Mouse (Mus musculus): ENCODE results near the gene Lhx3. TPM values are rescaled to one million over a fixed set of nuclear protein-coding genes. Genes with fewer than 3 reads are reported as not detected.

The Lhx3 gene
- polyA plus RNA-seq, 1 experiment from 2014 or later, result 0.29 TPM

DNA sequence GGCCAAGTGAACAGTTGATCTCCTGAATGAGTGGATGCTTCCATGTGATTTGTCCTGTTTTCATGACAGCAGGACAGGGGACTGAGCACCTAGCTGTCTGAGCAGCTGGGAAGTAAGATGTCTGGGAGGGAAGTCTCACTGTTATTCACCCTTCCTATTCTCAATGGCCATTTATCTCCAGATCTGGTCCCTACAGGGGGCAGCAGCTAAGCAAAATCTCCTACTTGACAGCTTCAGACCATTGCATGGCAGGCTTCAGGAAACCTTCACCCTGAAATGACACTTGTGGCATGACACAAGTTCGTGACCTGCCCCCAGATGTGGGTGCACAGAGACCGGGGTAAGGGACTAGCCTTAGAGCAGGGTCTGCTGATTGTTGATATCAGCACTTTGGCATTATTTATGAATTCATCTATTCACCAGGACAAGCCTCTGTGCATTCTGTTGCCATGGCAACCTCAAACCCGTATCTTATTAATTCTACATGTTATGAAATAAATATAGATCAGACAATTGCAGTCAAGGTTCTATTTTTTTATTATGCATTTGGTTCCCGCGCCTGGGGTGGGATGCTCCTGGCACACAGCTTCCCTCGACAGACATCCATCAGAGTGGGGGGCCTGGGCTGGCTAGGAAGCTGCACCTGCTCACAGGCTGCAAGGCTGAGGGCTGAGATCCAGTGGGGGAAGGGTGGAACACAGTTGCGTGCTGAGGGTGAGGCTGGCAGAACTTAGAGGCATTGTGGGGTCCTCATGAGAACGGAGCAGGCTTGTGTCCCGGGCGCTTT, 51.7 kb downstream of the Lhx3 start:
- no peaks in the 10 kb centered on the region for H3K27me3 ChIP-seq (ENCODE audit: poor library complexity, severe bottlenecking)
- H3K4me1 ChIP-seq, result peaks cover 10% of the 10 kb centered on the region; the same call in 1 of the 2 replicates
- 79% methylated on average over 10 of the region's 10 CpGs for WGBS
- no peak overlapping the region for H3K27ac ChIP-seq
- no peak overlapping the region for H3K4me3 ChIP-seq
- no peak for DNase-seq (ENCODE audit: extremely low spot score, low spot score)
- H3K9me3 ChIP-seq, result no peaks in the 10 kb centered on the region
- no peaks in the 10 kb centered on the region for H3K36me3 ChIP-seq (replicated peaks)

DNA sequence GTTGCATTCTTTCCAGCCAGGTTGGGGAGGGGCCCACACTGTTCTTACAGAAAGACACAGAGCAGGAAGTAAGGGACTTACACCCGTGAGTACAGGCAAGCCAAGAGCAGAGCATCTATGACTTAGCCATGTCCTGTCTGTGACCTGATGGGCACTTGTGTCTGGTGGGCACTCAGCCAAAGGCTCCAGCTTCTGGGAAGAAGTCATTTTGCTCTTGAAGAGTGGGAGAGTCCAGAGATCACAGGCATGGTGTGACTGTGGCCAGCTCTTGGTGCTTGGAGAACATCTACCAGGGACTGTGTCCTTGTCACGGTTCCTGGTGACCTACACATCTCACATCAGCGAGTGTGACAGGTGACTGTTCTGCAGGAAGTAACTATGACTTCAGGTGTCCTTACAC, 52.4 kb downstream of the Lhx3 start:
- WGBS, result 73% methylated on average over 3 of the region's 3 CpGs
- DNase-seq (ENCODE audit: extremely low spot score, low spot score), result no peak
- H3K4me1 ChIP-seq, result peaks cover 10% of the 10 kb centered on the region; the same call in 1 of the 2 replicates
- H3K27ac ChIP-seq, result no peak overlapping the region
- no peak overlapping the region for H3K4me3 ChIP-seq
- H3K9me3 ChIP-seq, result no peaks in the 10 kb centered on the region
- H3K27me3 ChIP-seq (ENCODE audit: poor library complexity, severe bottlenecking), result no peaks in the 10 kb centered on the region
- no peaks in the 10 kb centered on the region for H3K36me3 ChIP-seq (replicated peaks)

DNA sequence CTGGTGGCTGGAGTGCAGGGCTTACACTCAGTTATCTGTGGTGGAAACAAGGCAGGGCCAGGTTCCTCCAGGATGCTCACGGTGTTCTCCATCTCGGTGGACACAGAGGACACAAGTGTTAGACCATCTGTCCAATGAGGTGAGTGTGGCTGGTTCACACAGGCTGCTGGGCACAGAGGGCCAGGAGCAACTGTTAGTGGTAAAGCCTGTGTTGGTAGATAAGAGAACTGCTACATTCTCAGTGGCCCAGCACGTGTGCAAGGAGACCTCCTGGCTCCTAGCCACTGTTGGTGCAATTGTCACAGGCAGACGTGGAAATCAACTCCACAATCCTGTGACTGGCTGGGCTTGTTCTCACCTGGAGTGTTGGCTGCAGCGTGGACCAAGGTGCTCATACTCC, 53.5 kb downstream of the Lhx3 start:
- Histone ChIP-seq H3K4me3 (no peak overlapping the region), H3K36me3 (replicated peaks) (no peaks in the 10 kb centered on the region), H3K27me3 (ENCODE audit: poor library complexity, severe bottlenecking) (no peaks in the 10 kb centered on the region), H3K4me1 (peaks cover 10% of the 10 kb centered on the region; the same call in 1 of the 2 replicates), H3K27ac (no peak overlapping the region), H3K9me3 (no peaks in the 10 kb centered on the region)
- 82% methylated on average over 5 of the region's 5 CpGs for WGBS
- no peak for DNase-seq (ENCODE audit: extremely low spot score, low spot score)

DNA sequence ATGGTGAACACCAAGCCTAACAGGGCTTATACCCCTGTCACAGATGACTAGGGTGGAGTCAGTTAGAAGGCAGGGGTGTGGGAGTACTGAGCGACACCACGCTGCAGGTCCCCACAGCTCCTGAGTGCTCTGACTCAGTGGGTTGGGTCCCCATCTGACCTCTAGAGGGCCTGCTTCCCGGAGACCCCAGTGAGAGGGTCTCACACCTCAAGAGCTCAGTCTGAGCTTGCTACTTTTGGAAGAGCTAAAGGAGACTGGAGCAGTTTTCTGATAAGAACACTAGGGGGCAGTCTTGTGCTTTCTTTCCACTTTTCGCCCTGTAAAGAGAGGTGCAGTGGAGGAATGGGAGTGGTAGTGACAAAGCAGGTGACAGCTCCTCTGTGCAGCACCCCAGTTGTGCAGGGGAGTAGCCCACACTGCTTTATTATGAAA, 54.2 kb downstream of the Lhx3 start:
- Histone ChIP-seq H3K9me3 (no peaks in the 10 kb centered on the region), H3K27me3 (ENCODE audit: poor library complexity, severe bottlenecking) (no peaks in the 10 kb centered on the region), H3K36me3 (replicated peaks) (no peaks in the 10 kb centered on the region), H3K27ac (no peak overlapping the region), H3K4me1 (peaks cover 10% of the 10 kb centered on the region; the same call in 1 of the 2 replicates), H3K4me3 (no peak overlapping the region)
- no peak for DNase-seq (ENCODE audit: extremely low spot score, low spot score)
- WGBS, result 7% methylated on average over 4 of the region's 4 CpGs

GRCm38 (mm10) chr2:26153295-26153694, 54.8 kb downstream of the Lhx3 start:
- Histone ChIP-seq H3K4me3 (no peak overlapping the region), H3K27ac (no peak overlapping the region), H3K36me3 (replicated peaks) (no peaks in the 10 kb centered on the region), H3K9me3 (no peaks in the 10 kb centered on the region), H3K4me1 (peaks cover 10% of the 10 kb centered on the region; the same call in 1 of the 2 replicates), H3K27me3 (ENCODE audit: poor library complexity, severe bottlenecking) (no peaks in the 10 kb centered on the region)
- WGBS, result 37% methylated on average over 4 of the region's 4 CpGs
- peak; percentile 46 for DNase-seq (ENCODE audit: extremely low spot score, low spot score)

Other genes starting within 250 kb of the Lhx3 start
- gene Camsap1, start 225.0 kb downstream of the Lhx3 start, polyA plus RNA-seq (2016; fragmentation: Nextera tagmentation; extraction: Ambion mirVana), result 24.5 and 28.9 TPM in 2 replicates
- gene Ubac1, start 186.5 kb downstream of the Lhx3 start, polyA plus RNA-seq (2016; fragmentation: Nextera tagmentation; extraction: Ambion mirVana), result 85.3 and 86.2 TPM in 2 replicates
- 4.9 and 5.8 TPM in 2 replicates for gene Nacc2, start 85.1 kb downstream of the Lhx3 start, polyA plus RNA-seq (2016; fragmentation: Nextera tagmentation; extraction: Ambion mirVana)
- gene Qsox2, start 29.2 kb upstream of the Lhx3 start, polyA plus RNA-seq (2016; fragmentation: Nextera tagmentation; extraction: Ambion mirVana), result 19.8 and 21.1 TPM in 2 replicates
- gene Ccdc187, start 86.3 kb upstream of the Lhx3 start, polyA plus RNA-seq (2016; fragmentation: Nextera tagmentation; extraction: Ambion mirVana), result 0.05 and 0.07 TPM in 2 replicates
- gene Gpsm1, start 107.2 kb upstream of the Lhx3 start, polyA plus RNA-seq (2016; fragmentation: Nextera tagmentation; extraction: Ambion mirVana), result 77.9 and 78.0 TPM in 2 replicates
- 33.8 and 37.2 TPM in 2 replicates for gene Dnlz, start 143.8 kb upstream of the Lhx3 start, polyA plus RNA-seq (2016; fragmentation: Nextera tagmentation; extraction: Ambion mirVana)
- 1.00 and 1.2 TPM in 2 replicates for gene Card9, start 152.6 kb upstream of the Lhx3 start, polyA plus RNA-seq (2016; fragmentation: Nextera tagmentation; extraction: Ambion mirVana)
- gene Snapc4, start 172.4 kb upstream of the Lhx3 start, polyA plus RNA-seq (2016; fragmentation: Nextera tagmentation; extraction: Ambion mirVana), result 37.8 and 38.9 TPM in 2 replicates
- 127 and 128 TPM in 2 replicates for gene Entr1, start 181.0 kb upstream of the Lhx3 start, polyA plus RNA-seq (2016; fragmentation: Nextera tagmentation; extraction: Ambion mirVana)
- gene Pmpca, start 181.1 kb upstream of the Lhx3 start, polyA plus RNA-seq (2016; fragmentation: Nextera tagmentation; extraction: Ambion mirVana), result 151 and 156 TPM in 2 replicates
- 24.6 and 25.5 TPM in 2 replicates for gene Inpp5e, start 200.9 kb upstream of the Lhx3 start, polyA plus RNA-seq (2016; fragmentation: Nextera tagmentation; extraction: Ambion mirVana)
- gene Sec16a, start 236.9 kb upstream of the Lhx3 start, polyA plus RNA-seq (2016; fragmentation: Nextera tagmentation; extraction: Ambion mirVana), result 27.0 and 29.8 TPM in 2 replicates